Mouse (Mus musculus) kidney, adult 2 months (tissue): ENCODE measurements around the gene Hdac5. TPM values are rescaled to one million over a fixed set of nuclear protein-coding genes. Genes with fewer than 3 reads are reported as not detected.

Source experiments
- DNase-seq: peaks from one replicate; pipeline ENCODE4 v3.0.0; 2021
- H3K27ac ChIP-seq: fragments of 200-500 bp; 2 replicates; pipeline ENCODE4 v1.5.1; 2012; ENCODE audit warnings: low read depth, low read length, control low read depth, inconsistent platforms; ENCODE audit not compliant: insufficient read depth
- H3K27me3 ChIP-seq: fragments of 200-500 bp; replicated peaks from 2 replicates; pipeline ENCODE4 v1.6.1; 2012; ENCODE audit warnings: mild to moderate bottlenecking, moderate library complexity, low read length, inconsistent platforms; ENCODE audit not compliant: control insufficient read depth, insufficient read depth
- H3K36me3 ChIP-seq: fragments of 200-500 bp; 2 replicates; pipeline ENCODE4 v1.6.1; 2012; ENCODE audit warnings: mild to moderate bottlenecking, moderate library complexity, low read length, inconsistent platforms; ENCODE audit not compliant: control insufficient read depth, insufficient read depth
- H3K4me1 ChIP-seq: fragments of 200-500 bp; 2 replicates; pipeline ENCODE4 v1.6.1; 2011; ENCODE audit warnings: low read length; ENCODE audit not compliant: control insufficient read depth, insufficient read depth
- H3K4me3 ChIP-seq: fragments of 200-500 bp; 2 replicates; pipeline ENCODE4 v1.5.1; 2011; ENCODE audit warnings: mild to moderate bottlenecking, low read depth, low read length, control low read depth; ENCODE audit not compliant: insufficient read depth
- CTCF ChIP-seq: fragments of 200-500 bp; conservative IDR thresholded peaks from 2 replicates; pipeline ENCODE4 v1.5.1; 2011; ENCODE audit warnings: low read depth, mild to moderate bottlenecking, control low read depth, low read length, moderate library complexity, mixed read lengths; ENCODE audit not compliant: insufficient read depth, insufficient read length
- POLR2A ChIP-seq: fragments of 200-500 bp; IDR thresholded peaks from one replicate; pipeline ENCODE4 v1.6.1; 2011; ENCODE audit warnings: low read depth, low read length, control low read depth
- WGBS: fragments of 180-500 bp; shearing (Covaris S2); methylation state at CpG from one replicate; pipeline ENCODE4 v1.1.7; 2018; 5-methylcytosine and 5-hydroxymethylcytosine counted together
- polyA plus RNA-seq: library from polyadenylated mRNA; depleted of rRNA; stranded (reverse); fragments of >200 nt; gene quantifications from 2 replicates; pipeline ENCODE4 v1.2.3, GENCODE M21; 2012

Gene Hdac5
- polyA plus RNA-seq, 1 experiment, result 69.2 TPM

DNA sequence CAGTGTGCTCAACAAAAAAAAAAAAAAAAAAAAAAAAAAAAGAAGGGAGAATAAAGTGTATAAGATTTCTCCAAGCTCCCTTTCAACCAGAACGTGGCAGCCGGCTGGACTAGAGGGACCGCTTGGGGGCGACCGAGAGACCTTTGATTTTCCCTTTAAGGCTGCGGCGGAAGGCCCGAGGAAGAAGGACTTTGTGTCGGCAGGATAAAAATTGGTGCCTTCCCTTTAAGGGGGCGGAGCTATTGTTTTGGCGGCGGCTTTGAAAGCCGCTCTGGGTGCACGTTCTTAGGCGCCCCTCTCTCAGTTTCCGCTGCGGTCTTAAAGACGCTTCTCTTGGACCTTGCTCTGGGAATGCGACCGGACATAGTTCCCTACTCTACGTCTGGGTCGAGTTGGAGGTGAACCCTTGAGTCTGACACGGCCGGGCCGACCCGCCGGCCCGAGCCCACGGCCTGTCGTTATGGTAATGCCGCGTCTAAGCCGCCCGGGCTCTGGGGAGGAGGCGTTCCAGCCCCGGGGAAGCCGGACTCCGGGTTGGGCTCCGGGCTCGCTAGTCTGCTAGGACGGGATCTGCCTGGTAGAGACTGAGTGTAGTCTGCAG lies 18.8 kb upstream of the Hdac5 start, which contains the start of gene BC030867:
Gene BC030867 (plus strand): TSS at position 253 of the 601 bp plus-strand sequence.
- DNase-seq, result peak; percentile 95
- no peaks in the 10 kb centered on the region for H3K27me3 ChIP-seq
- peak within 1 kb of the TSS; percentile 39; the same call in 1 of the 2 replicates for H3K4me3 ChIP-seq
- H3K4me1 ChIP-seq, result no peaks in the 10 kb centered on the region
- WGBS, result 1% methylated on average over 41 of the region's 41 CpGs
- TF ChIP-seq CTCF (peak; percentile 73), POLR2A (no peak)
- H3K27ac ChIP-seq, result no peak within 1 kb of the TSS
- H3K36me3 ChIP-seq, result no peaks in the 10 kb centered on the region

DNA sequence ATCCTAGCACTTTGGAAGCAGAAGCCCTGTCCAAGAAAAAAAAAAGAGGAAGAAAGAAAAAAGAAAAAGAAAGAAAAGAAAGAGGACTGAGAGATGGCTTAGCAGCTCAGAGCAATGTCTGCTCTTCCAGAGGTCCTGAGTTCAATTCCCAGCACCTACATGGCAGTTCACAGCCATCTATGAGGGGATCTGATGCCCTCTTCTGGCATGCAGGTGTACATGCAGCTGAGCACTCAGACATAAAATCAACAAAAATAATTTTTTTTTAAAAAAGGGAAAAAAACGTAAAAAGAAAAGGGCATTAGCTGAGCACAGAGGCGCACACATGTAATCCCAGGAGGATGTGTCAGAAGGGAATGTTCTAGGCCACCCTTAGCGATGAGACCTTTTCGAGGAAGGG lies 16.9 kb upstream of the Hdac5 start:
- TF ChIP-seq POLR2A (no peak), CTCF (0 out of 2 replicates have a peak, but pooled peaks have one; percentile 13)
- H3K4me1 ChIP-seq, result no peaks in the 10 kb centered on the region
- no peak overlapping the region for H3K27ac ChIP-seq
- H3K36me3 ChIP-seq, result no peaks in the 10 kb centered on the region
- no peak overlapping the region for H3K4me3 ChIP-seq
- no peaks in the 10 kb centered on the region for H3K27me3 ChIP-seq
- no peak for DNase-seq
- 92% methylated on average over 4 of the region's 4 CpGs for WGBS

- H3K4me3 ChIP-seq, result no peak overlapping the region
- no peaks in the 10 kb centered on the region for H3K4me1 ChIP-seq
- H3K27me3 ChIP-seq, result no peaks in the 10 kb centered on the region
- H3K36me3 ChIP-seq, result no peaks in the 10 kb centered on the region
- no peak overlapping the region for H3K27ac ChIP-seq
- 80% methylated on average over 6 of the region's 6 CpGs for WGBS
- DNase-seq, result no peak
- TF ChIP-seq POLR2A (no peak), CTCF (no peak)
These were observed 16.3 kb upstream of the Hdac5 start for GRCm38 (mm10) chr11:102246273-102246635.

DNA sequence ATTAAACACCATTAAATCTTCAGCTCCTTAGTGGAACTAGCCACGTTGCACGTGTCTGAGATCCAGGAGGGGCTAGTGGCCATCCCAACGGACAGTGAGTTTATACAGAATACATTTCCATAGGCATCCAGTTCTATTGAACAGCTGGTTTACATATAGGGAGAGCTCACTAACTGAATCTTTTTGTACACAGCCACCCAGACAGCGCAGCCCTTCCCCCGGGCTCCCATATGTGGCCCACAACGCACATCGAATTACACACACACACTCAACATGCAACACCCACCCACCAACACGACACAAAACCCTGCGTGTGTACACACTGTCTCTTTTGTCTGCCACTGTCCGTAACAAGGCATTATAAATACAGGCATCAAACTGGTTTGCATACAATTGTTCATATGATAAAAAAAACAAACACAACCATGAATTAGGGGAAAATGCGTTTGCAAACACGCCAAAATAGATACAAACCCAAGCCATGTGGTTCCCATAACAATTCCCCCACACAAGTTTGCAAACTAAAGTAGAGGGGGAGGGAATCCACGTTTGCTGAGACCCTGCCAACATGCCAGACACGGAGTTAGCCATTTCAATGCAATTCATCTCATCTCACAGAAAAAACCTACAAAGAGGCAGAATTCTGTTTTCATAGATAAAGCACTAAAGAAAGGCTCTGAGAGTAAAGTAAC lies 15.8 kb upstream of the Hdac5 start:
- Histone ChIP-seq H3K27me3 (no peaks in the 10 kb centered on the region), H3K4me3 (no peak overlapping the region), H3K4me1 (no peaks in the 10 kb centered on the region), H3K36me3 (no peaks in the 10 kb centered on the region), H3K27ac (no peak overlapping the region)
- no peak for DNase-seq
- TF ChIP-seq POLR2A (no peak), CTCF (no peak)
- 75% methylated on average over 14 of the region's 14 CpGs for WGBS

DNA sequence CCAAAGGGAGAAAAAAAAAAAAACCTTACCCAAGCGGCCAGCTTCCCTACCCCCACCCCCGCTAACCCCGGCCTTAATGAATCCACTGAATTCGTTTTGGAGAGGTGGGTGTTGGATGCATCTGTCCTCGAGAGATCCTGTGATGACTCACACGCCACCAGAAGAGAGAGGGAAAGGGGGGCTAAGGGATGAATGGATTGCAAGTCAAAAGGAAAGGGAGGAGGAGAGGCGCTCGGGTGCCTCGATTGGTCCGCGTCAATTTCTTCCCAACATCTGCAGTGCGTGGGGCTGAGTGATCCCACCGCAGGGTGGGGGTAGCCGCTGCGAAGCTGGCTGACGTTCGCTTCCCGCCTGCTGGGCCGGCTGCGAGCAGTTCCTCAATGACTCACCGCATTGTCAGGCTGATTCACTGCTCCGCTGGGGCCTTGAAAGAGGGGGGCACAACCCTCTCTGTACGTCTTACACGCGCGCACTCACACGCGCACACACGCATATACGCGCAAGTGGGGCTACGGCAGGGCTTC lies 15.0 kb upstream of the Hdac5 start:
- no peak overlapping the region for H3K27ac ChIP-seq

DNA sequence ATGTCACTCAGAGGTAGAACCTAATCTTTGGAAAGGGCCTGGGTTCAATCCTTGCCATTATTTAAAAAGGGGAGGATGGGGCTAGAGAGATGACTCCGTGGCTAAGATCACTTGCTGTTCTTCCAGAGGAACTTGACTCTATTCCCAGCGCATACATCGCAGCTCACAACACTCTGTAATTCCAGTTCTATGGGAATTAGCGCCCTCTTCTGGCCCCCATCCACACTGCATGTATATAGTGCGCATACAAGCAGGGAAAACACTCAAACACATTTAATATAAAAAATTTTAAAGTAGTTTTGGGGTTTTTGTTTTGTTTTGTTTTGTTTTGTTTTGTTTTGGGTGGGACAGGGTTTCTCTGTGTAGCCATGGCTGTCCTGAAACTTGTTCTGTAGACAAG lies 11.9 kb upstream of the Hdac5 start:
- Histone ChIP-seq H3K27ac (no peak overlapping the region), H3K4me1 (no peaks in the 10 kb centered on the region), H3K27me3 (no peaks in the 10 kb centered on the region), H3K36me3 (no peaks in the 10 kb centered on the region), H3K4me3 (no peak overlapping the region)
- DNase-seq, result no peak
- WGBS, result 61% methylated on average over 5 of the region's 5 CpGs
- TF ChIP-seq POLR2A, result no peak
- TF ChIP-seq CTCF, result no peak

More for the DNA sequence above, 15.0 kb upstream of the Hdac5 start:
- DNase-seq, result peak; percentile 36
- Histone ChIP-seq H3K27me3 (no peaks in the 10 kb centered on the region), H3K4me3 (peak overlapping the region; percentile 30; the same call in 1 of the 2 replicates), H3K36me3 (no peaks in the 10 kb centered on the region), H3K4me1 (no peaks in the 10 kb centered on the region)
- 5% methylated on average over 32 of the region's 32 CpGs for WGBS
- no peak for TF ChIP-seq POLR2A
- TF ChIP-seq CTCF, result no peak

- H3K27ac ChIP-seq, result no peak overlapping the region
- no peaks in the 10 kb centered on the region for H3K27me3 ChIP-seq
- no peak overlapping the region for H3K4me3 ChIP-seq
- WGBS, result 57% methylated on average over 5 of the region's 5 CpGs
- H3K36me3 ChIP-seq, result no peaks in the 10 kb centered on the region
- TF ChIP-seq POLR2A (no peak), CTCF (no peak; the same call in 1 of the 2 replicates)
- peak; percentile 72 for DNase-seq
- no peaks in the 10 kb centered on the region for H3K4me1 ChIP-seq
These were observed 11.3 kb upstream of the Hdac5 start for GRCm38 (mm10) chr11:102241246-102241645.
